Mouse (Mus musculus): ENCODE data around the gene Tac2.

Tac2 gene

DNA sequence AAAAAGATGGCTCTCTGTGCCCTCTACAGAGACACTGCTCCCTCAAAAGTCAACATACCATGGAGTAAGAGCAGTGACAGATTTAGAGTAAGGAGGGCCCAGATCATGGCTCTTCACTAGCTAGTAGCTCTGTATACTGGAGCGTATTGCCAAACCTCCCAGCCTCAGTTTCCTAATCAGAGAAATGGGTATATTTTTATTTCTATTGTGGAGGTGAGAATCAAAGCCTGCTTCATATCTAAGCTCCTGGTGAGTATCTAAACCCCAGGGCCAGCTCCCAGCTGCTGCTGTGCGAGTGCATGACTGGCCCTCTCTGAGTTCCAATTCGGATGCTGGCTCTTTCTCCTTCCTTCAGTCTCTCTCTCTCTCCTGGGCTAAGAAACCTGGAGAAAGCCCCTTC lies at the start of gene Tac2:
Gene Tac2, plus strand, starts transcription at position 301 of the 400 bp plus-strand sequence.
- DNase-seq (ENCODE audit: low read depth in 1 of 2, low spot score in 2 of 2): no peak

GRCm38 (mm10) chr10:127674794-127675522 lies 49.3 kb upstream of the Tac2 start:
- DNase-seq (ENCODE audit: low read depth in 1 of 2, low spot score in 2 of 2): peak; percentile 82 to 84

DNA sequence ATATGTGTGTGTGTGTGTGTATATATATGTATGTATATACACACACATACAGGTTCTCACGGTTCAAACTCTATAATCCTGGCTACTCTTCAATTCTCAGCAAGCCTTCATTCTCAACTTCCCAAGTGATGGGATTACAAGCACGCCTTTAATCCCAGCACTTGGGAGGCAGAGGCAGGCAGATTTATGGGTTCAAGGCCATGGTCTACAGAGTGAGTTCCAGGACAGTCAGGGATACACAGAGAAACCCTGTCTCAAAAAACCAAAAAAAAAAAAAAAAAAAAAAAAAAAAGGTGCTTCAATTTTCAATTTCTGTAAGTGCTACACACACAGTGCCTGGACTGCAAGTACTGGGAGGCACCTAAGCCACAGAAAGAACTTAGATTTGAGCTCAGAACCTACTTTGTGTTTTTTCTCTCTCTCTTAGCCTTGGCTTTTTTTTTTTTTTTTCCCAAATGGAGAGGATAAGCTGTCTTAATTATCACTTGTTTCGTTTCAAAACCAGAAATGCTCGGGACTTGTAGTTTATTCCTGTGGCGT lies 48.3 kb upstream of the Tac2 start:
- DNase-seq (ENCODE audit: low read depth in 1 of 2, low spot score in 2 of 2): no peak

GRCm38 (mm10) chr10:127676691-127677548 lies 47.4 kb upstream of the Tac2 start:
- peak; percentile 80 to 83 for DNase-seq (ENCODE audit: low read depth in 1 of 2, low spot score in 2 of 2)

GRCm38 (mm10) chr10:127677591-127678336 lies 46.5 kb upstream of the Tac2 start:
- DNase-seq (ENCODE audit: low read depth in 1 of 2, low spot score in 2 of 2): peak in 1 of 2 experiments; percentile 30

- no peak for DNase-seq (ENCODE audit: low read depth in 1 of 2, low spot score in 2 of 2)
These were observed 45.1 kb upstream of the Tac2 start for GRCm38 (mm10) chr10:127679208-127679607.

- DNase-seq (ENCODE audit: low read depth in 1 of 2, low spot score in 2 of 2): no peak
These were observed 44.4 kb upstream of the Tac2 start for GRCm38 (mm10) chr10:127679881-127680280.

DNA sequence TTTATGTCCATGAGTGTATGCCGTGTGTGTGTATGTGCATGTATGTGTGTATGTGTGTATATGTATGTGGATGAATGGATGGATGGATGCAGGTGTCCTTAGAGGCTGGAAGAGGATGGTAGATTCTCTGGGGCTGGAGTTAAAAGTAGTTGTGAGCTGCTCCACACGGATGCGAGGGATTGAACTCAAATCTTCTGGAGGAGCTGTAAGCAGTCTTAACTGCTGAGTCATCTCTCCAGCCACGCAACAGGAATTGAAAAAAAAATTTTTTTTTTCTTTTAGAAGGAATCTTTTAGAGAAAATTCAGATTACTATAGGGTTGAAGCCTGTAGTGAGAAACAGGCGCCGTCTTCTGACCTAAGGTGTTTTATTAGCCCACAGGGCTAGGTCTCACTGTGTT lies 41.4 kb upstream of the Tac2 start:
- DNase-seq (ENCODE audit: low read depth in 1 of 2, low spot score in 2 of 2): no peak

DNA sequence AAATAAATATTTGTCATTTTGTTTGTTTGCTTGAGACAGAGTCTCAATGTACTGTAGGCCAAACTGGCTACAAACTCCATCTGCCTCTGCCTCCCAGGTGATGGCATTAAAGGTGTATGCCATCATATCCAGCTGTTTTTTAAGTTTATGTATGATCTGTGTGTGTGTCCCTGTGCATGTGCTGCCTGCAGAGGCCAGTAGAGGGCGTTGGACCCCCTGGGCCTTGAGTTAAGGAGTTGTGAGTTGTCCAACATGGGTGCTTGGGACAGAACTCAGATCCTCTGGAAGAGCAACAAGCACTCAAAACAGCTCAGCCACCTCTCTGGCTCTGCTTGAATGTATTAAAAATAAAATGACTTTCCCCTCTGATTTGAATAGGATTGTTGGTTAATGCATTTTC lies 33.2 kb upstream of the Tac2 start:
- no peak for DNase-seq (ENCODE audit: low read depth in 1 of 2, low spot score in 2 of 2)

- no peak for DNase-seq (ENCODE audit: low read depth in 1 of 2, low spot score in 2 of 2)
These were observed 29.6 kb upstream of the Tac2 start for GRCm38 (mm10) chr10:127694636-127695035.

DNA sequence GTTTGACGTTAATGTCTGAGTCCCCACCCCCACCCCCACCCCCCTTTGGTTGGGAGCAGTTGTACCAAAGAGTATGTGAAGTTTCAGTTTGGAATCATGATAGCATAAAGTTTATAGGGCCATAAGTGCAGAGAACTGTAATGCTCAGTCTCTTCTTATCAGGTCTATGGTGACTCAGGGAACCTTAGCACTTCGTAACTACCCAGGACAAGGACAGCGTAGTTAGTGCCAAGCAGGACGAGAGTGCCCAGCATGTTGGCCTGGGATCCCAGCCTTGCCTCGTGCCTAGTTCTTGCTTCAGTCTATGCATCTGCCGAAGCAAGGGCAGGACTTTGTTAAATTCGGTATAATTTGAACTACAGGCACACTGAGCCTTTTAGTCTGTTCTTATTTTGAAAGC lies 28.5 kb upstream of the Tac2 start:
- no peak for DNase-seq (ENCODE audit: low read depth in 1 of 2, low spot score in 2 of 2)

- no peak for DNase-seq (ENCODE audit: low read depth in 1 of 2, low spot score in 2 of 2)
These were observed 25.3 kb upstream of the Tac2 start for GRCm38 (mm10) chr10:127698966-127699365.

DNA sequence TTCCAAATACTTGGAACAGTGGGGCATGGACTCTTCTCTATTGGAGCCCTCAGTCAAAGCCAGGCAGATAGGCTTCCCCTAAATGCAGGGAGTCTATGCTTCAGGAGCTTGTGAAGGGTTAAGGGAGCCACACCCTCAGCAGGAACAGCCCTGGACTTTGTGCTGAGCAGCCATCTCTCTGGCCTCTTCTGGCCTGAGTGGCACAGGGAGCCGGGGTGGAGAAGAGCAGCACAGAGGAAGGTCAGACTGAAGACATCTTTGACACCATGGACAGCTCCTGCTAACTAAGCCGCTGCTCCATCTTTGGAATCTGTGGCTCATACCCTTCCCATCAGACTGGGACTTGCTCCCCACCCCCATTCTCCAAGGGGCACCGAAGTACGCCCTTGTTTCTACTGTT lies 21.0 kb upstream of the Tac2 start:
- DNase-seq (ENCODE audit: low read depth in 1 of 2, low spot score in 2 of 2): no peak

GRCm38 (mm10) chr10:127704293-127704692 lies 20.0 kb upstream of the Tac2 start:
- no peak for DNase-seq (ENCODE audit: low read depth in 1 of 2, low spot score in 2 of 2)

DNA sequence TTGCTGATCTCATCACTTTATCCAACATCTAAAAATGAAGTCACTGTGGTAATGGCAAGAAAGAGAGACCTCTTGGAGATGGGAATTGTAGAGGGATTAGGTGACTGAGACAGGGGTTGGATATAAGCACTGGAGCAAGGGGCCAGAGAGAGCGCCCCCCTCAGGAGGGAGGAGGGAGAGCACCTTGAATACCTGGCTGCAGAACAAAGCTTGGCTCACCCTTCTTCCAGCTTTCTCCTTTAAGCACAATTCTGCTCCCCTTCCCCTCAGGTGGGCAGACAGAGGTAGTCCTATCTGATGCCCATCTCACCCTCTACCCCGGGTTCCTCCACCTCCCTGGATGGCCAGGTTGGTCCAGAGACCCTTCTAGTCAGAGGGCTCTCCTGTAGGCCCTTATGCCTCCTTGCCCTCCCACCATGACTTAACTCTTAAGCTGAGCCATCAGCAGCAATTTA lies 19.5 kb upstream of the Tac2 start, which contains the start of gene Myo1a:
Gene Myo1a, plus strand, starts transcription at position 405 of the 455 bp plus-strand sequence.
- DNase-seq (ENCODE audit: low read depth in 1 of 2, low spot score in 2 of 2): no peak

DNA sequence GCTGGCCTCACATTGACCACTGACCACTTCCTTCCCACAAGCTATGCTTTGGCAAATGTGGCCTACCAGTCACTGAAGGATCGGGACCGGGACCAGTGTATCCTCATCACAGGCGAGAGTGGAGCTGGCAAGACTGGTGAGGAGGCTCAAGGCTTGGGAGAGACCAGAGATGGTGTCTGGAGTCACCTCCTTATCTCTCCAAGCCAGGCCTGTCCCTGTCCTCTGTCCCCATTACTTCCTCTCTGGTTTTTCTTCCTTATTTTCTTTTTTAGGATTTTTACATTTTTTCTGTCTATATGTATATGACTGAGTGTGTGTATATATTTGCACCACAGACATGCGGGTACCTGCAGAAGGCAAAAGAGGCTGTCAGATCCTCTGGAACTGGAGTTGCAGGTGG lies 18.5 kb upstream of the Tac2 start:
- DNase-seq (ENCODE audit: low read depth in 1 of 2, low spot score in 2 of 2): no peak

GRCm38 (mm10) chr10:127707721-127708120 lies 16.6 kb upstream of the Tac2 start:
- no peak for DNase-seq (ENCODE audit: low read depth in 1 of 2, low spot score in 2 of 2)

- DNase-seq (ENCODE audit: low read depth in 1 of 2, low spot score in 2 of 2): no peak
These were observed 15.4 kb upstream of the Tac2 start for GRCm38 (mm10) chr10:127708850-127709370.

DNA sequence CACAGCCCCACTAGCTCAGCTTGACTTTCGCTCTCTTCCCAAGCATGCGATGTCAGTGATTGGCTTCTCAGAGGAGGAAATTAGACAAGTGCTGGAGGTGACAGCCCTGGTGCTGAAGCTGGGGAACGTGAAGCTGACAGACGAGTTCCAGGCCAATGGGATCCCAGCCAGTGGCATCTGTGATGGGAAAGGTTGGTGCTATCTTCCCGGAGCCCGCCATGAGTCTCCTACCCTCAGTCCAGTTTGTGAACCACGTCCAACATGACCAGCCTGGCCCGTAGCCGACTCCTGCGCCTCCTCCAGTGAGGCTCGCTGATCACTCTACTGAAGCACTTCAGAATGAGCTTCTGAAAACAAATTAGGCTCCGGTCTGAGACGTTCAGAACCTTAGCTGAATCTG lies 13.9 kb upstream of the Tac2 start:
- DNase-seq (ENCODE audit: low read depth in 1 of 2, low spot score in 2 of 2): no peak

DNA sequence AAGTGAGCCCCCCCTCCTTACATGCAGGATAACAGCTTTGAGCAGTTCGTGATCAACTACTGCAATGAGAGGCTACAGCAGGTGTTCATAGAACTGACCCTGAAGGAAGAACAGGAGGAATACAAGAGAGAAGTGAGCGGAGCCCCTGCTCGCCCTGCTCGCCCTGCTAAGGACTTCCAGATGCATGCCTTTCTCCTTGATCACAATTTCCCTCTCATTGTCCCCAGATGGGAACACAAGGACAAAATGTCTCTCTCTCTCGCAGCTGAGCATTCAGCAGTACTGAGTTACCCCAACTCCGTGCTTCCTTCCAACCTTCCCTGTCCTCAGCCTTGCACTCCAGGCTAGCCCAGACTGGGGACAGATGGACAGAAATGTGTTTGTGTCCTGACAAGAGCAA lies 11.5 kb upstream of the Tac2 start:
- DNase-seq (ENCODE audit: low read depth in 1 of 2, low spot score in 2 of 2): no peak

Data from monocyte, adult 2 months (primary cell).